Mouse (Mus musculus) lung, postnatal 25 days (tissue): ENCODE results near the gene Cul4a.
"Not testable (repeated sequence)": the region's sequence is repeated elsewhere in the genome, so short reads cannot be mapped to it uniquely, and the experiment has no call there.

Experiments
- DNase-seq: peaks from one replicate; pipeline ENCODE4 v3.0.0; 2022; ENCODE audit warnings: low spot score

Cul4a gene

DNA sequence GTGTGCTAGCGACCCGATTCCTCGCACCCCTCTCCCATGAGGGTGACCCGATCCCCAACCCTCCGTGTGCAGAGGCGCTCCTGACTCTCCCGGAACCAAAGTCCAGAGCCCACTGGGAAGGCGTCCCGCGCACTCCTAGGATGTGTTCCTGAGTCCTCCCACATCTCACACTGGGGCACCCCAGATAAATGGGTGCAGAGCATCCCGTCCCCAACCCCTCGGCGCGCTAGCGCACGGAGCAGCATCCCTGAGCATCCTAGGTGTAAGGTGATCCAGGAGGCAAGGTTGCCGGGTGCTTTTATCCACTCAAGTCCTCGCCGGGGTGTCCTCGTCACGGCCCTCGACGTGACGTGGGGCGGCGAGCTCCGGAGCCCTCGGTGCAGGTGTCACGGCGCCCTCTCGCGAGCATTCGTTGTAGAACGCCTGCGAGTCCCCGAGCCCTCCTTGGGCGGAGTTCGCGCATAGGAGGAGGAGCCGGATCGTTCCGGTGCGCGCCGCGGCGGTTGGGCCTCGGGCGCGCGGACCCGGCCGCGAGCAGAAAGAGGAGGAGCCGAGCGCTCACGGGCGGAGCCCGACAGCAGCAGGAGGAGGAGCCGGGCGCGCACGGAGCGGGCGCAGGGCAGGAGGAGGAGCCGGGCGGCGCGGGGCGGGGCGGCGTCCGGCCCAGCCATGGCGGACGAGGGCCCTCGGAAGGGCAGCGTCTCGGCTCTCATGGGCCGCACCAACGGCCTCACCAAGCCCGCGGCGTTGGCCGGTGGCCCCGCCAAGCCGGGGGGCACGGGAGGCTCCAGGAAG lies at the start of gene Cul4a, which contains the start of gene Pcid2:
TSS of gene Cul4a (plus strand) at position 535 of the 795 bp plus-strand sequence.
TSS of gene Pcid2 (minus strand) at position 373 of the 795 bp plus-strand sequence.
- peak; percentile 96 for DNase-seq

- peak; percentile 18 for DNase-seq
Measured at GRCm38 (mm10) chr8:13057351-13057750, 48.1 kb upstream of the Cul4a start.

- no peak for DNase-seq
Measured at GRCm38 (mm10) chr8:13060441-13061150, 44.8 kb upstream of the Cul4a start, which contains the start of gene Proz. TSS of gene Proz (plus strand) at chr8:13060914.

GRCm38 (mm10) chr8:13063112-13063511 lies 42.3 kb upstream of the Cul4a start:
- DNase-seq = peak; percentile 61

DNA sequence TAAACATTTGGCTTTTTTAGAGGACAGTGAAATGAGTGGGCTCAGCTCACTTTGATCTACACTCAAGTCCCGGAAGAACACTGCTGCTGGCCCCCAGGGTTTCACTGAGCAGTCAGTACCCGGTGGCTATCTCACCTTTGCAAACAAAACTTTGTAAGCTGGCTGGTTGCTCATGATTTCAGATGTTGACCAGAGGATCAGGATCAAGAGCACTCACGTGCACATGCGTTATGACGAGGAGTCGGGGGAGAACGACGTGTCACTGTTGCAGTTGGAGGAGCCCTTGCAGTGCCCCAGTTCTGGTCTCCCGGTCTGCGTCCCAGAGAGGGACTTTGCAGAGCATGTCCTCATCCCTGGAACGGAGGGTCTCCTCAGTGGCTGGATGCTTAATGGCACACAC lies 32.2 kb upstream of the Cul4a start:
- no peak for DNase-seq

GRCm38 (mm10) chr8:13075044-13075443 lies 30.4 kb upstream of the Cul4a start:
- DNase-seq = peak; percentile 57

DNA sequence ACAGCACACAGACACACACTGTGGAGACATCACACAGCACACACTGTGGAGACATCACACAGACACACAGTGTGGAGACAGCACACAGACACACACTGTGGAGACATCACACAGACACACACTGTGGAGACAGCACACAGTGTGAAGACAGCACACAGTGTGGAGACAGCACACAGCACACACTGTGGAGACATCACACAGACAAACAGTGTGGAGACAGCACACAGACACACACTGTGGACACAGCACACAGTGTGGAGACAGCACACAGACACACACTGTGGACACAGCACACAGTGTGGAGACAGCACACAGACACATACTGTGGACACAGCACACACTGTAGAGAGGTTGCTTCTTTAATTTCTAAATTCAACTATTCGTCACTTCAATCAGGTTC lies 29.8 kb upstream of the Cul4a start:
- DNase-seq = not testable (repeated sequence)

- no peak for DNase-seq
Measured at GRCm38 (mm10) chr8:13077542-13077941, 27.9 kb upstream of the Cul4a start.

GRCm38 (mm10) chr8:13104691-13105086 lies 732 bp upstream of the Cul4a start:
- peak; percentile 90 for DNase-seq

GRCm38 (mm10) chr8:13105908-13106551 lies 609 bp downstream of the Cul4a start:
- peak; percentile 10 for DNase-seq

- no peak for DNase-seq
Measured at GRCm38 (mm10) chr8:13107990-13108638, 2.7 kb downstream of the Cul4a start.

GRCm38 (mm10) chr8:13108967-13109366 lies 3.5 kb downstream of the Cul4a start:
- no peak for DNase-seq

- no peak for DNase-seq
Measured at GRCm38 (mm10) chr8:13109416-13109960, 4.1 kb downstream of the Cul4a start.

DNA sequence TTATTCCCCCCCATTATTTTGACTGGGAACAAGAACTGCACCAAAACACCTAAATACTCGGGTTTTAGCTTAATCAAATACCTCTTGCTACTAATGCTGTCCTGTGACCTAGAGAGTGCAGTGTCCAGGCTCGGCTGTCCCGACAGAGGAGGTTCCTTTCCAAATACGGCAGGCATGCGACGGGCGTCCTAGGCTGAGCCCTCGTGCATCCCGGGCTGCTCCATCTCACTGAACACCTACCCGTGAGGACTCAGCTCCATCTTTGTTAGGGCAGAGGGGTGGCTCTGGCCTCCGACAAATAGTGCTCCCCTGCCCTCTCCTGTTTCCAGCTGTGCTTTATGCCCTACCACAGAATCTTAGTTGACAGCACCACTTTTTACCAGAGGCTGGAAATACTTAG lies 6.5 kb downstream of the Cul4a start:
- no peak for DNase-seq

- DNase-seq = no peak
Measured at GRCm38 (mm10) chr8:13113232-13113631, 7.8 kb downstream of the Cul4a start.

GRCm38 (mm10) chr8:13117096-13117495 lies 11.7 kb downstream of the Cul4a start:
- DNase-seq = no peak

DNA sequence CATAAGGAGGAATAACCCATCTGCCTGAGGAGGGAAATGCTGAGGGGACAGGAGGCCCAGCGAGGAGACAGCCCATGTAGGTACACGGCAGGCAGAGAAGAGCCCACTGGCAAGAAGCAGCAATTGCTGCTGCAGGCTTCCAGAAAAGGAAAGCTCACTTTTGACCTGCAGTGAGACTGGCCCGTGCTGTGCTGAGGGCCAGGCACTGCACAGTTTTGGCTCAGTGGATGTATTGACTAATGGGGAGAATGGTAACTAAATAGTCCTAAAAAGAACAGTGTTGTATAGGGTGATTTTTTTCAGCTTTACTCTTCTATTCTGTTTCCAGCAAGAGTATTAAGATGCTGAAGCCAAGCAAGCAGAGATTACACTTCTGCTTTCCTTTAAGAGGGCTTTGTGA lies 13.1 kb downstream of the Cul4a start:
- no peak for DNase-seq

DNA sequence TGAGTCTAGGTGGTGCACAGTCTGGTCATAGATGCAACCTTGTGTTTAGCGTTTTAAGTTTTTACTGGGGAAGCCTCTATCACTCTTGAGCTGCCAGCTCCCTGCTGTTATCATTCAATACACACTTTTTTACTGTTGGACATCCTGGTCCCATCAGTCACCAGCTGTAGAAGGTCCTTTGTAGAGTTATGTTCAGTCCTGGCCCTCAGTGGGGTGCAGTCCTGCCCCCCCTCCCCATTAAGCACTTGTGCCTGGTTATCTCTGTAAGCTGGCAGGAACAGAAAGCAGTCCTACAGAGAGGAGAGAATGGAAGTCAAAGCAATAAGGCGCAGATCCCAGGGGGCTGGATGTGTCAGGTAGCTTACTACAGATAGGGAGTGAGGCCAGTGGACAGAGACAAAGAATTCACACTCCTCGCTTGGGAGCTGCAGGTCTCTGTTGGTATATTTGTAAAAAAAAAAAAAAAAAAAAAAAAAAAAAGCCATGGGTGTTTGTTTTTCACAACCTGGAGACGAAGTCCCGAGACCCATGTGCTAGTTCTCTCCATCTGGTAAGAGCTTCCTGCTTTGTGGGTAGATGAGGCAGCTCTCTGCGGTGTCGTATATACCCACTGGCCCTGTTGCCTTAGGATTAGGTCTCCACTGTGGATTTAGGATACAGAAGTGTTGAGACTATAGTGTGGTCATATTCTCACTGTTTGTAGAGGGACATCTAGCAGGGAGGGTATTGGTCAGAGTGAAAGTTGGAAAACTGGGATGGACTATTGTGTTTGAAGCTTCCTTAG lies 15.7 kb downstream of the Cul4a start:
- DNase-seq = no peak

DNA sequence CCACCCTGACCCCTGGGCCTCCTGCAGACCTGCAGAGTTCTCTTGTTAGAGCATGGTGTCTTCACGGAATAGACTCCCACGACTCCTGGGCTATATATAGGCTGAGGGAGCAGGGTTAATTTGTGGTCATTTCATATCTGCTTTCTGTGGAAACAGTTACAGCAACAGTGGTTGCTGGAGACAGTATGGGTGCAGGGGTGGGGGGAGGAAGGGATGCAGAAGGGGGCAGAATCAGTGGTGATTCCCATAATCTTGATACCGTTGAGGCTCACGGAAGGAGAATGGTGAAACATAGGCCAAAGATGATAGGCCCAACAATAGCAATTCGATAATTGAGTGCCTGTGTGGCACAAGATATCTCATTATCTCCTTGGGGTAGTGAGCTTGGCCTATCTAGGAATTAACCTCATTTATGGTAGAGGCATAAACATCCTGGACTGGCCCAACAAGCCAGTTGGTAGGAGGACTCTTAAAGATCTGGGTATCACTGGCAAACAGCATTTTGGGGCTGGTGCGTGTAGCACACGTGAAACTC lies 17.5 kb downstream of the Cul4a start:
- no peak for DNase-seq

- DNase-seq = peak; percentile 10
Measured at GRCm38 (mm10) chr8:13124897-13125296, 19.5 kb downstream of the Cul4a start.

- DNase-seq = peak; percentile 57
Measured at GRCm38 (mm10) chr8:13132220-13132619, 26.8 kb downstream of the Cul4a start.
